Mouse (Mus musculus): ENCODE results near the gene Kansl1. TPM values are rescaled to one million over a fixed set of nuclear protein-coding genes. Genes with fewer than 3 reads are reported as not detected.

Kansl1 gene
- polyA plus RNA-seq, 1 experiment from 2014 or later = 18.3 TPM

DNA sequence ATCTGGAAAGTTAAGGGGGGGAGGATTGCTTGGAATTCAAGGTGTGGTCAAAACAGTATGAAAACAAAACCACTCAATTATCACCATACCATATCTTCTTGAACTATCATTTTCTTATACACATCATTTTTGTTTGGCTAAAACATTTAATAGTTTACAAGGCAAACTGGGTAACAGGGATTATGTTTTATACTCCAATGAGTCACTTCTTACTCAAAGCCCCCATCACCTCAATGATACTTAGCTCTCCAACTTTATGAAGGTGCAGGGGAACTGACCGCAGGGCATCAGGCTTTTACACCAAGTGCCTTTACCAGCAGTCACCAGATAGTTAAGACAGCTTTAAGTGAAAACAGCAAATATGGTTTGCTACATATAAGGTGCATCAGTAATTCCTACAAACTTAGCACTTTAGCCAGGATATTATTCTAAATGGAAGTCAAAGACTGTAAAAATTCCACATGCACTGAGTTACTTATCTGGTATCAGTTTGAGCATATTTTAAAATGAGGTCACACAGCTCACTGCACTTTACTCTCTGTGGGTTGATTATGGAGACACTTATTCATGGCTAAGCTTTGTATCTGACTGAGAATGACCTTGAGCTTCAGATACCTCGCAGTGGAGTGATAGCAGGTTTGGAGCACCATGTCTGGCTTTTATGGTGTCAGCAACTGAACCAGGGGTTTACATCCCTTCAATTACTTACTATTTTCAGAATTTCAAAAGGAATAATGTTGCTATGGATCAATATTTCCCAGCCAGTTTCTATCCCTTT is 104.6 kb downstream of the Kansl1 start:
- no peak for DNase-seq (ENCODE audit: low spot score)

DNA sequence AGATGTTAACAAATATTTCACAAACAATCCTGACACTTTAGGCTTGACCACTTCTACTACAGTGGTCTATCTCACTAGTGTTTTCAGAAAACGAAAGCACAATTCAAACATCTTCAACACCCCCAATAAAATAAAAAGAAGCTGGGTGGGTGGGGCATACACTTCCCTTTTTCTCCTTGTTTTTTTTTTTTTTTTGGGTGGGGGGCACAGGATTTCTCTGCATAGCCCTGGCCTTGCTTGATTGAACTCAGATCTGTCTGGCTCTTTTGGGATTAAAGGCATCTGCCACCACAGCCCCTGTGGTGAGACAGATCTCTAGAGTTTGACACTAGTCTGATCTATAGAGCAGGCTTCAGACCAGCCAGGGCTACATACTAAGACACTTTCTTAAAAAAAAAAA is 106.0 kb downstream of the Kansl1 start:
- DNase-seq (ENCODE audit: low spot score) = no peak

DNA sequence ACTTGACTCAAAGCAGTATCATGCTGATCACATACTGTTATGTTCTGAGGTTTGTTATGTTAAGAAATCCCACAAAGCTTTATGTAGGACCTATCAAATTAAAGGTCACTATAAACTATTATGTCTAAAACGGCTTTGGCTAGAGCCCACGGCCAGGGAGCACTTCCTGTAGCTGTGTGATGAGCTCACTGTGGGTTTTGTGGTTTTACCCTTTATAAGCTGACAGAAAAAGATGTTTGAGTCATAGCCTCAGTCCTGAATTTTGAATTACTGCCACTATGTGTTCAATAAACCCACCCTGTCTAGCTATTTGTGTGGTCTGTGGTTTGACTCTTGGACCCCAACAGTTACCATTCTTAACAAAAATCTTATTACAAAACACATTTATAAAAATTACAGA is 106.9 kb downstream of the Kansl1 start:
- peak; percentile 30 for DNase-seq (ENCODE audit: low spot score)

DNA sequence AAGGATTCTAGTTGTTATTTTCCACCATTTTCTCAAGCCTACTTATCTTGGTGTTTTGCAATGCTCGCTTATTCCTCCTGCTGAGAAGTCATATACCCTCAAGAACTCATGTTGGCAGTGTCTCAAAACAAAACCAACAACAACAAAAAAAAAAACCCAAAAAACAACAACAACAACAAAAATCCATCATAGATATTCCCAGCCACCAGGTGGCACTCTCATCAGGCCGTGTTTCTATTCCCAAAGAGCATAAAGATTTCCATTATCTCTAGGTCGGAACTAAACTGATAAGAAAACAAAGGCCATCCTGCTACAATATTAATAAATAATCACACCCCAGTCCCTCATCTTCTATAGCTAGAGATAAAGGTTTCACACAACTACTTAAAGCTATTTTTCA is 121.7 kb downstream of the Kansl1 start:
- DNase-seq (ENCODE audit: low spot score) = no peak

DNA sequence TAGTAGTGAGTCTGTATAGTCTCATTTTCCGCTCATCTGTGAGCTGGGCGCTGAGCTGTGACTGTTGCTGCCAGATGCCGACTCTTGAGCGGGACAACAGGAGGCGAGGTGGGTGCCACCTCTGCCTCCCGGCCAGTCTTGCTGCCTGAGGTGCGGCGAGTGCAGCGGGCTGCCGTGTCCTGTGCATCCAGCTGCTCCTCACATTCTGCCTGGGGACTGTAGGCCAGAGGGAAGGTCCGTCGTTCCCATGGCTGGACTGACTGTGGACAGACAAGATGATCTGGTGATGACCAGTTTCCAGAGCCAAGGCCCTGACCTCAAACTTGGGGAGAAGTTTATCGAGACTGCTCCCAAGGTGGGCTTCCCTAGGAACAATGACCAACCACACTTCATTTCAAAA is 133.7 kb downstream of the Kansl1 start:
- no peak for DNase-seq (ENCODE audit: low spot score)

DNA sequence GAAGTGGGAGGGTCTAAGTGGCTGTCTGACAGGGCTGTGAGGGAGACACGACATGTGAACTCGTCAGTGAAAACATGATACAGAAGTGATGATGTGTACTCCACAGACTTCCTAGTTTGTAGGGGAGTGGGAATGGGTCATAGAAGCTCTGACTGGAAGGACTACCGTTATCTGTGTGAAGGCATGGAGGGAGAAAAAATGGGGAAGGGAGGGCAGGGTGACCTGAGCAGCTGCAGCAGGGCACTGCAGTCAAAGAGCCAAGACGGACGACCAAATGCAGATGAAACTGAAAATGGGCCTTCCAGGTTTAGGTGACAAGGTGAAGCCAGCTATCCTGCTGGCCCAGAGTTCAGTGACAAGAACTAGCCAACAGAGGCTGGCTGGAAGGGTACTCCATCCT is 134.5 kb downstream of the Kansl1 start:
- DNase-seq (ENCODE audit: low spot score) = no peak

DNA sequence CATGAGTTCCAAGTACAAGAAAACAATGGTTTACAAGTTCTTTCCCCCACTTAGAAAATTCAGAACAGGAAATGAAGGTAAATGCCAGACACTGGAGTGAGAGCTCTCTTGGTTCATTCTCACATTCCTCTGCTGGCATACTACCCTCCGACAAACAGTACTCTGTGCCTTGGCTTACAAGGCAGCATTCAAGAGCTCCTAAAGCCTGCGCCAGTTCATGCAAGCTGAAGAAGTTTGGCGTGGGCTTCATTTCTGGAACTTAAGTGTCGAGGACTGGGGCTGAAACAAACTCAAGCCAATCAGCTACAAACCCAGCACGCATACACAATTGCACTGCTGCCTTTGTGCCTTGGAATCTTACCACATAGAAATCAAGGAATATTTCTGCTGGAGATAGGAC is 136.6 kb downstream of the Kansl1 start:
- DNase-seq (ENCODE audit: low spot score) = no peak

DNA sequence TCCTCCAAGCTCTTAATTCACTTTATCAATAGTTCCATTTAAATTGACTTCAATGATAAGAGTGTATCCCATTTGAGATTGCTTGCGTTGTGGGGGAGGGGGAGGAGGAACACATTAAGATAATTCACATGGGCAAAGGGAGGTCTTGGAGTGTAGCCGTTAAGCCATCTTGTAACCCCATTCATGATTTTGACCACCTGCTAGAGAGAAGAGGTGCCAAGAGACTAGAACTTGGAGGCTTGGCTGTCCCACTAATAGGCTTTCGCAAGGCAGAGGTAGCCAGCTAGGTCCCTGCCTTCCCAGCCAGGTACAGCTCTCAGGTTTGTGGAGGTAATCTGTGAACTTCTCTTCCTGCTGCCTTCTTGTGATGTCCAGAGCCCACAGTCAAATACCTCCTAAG is 137.5 kb downstream of the Kansl1 start:
- no peak for DNase-seq (ENCODE audit: low spot score)

DNA sequence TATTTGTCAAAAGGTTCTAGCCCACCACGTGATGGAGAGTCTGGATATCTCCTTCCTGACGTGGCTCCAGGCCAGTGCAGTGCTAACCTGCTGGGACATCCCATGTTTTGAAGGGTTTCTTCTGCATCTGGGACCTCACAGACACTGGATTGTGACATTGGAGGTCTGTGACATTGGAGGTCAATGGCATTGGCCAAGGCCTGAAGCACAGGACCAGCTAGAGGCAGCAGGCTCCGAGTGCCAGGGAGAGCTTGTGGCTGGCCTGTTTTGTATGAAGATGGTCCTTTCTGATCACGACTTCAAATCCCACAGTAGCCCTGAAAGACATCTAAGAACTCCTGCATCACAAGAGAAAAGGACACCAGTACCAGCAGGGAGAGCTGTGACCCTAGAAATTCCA is 138.5 kb downstream of the Kansl1 start:
- no peak for DNase-seq (ENCODE audit: low spot score)

DNA sequence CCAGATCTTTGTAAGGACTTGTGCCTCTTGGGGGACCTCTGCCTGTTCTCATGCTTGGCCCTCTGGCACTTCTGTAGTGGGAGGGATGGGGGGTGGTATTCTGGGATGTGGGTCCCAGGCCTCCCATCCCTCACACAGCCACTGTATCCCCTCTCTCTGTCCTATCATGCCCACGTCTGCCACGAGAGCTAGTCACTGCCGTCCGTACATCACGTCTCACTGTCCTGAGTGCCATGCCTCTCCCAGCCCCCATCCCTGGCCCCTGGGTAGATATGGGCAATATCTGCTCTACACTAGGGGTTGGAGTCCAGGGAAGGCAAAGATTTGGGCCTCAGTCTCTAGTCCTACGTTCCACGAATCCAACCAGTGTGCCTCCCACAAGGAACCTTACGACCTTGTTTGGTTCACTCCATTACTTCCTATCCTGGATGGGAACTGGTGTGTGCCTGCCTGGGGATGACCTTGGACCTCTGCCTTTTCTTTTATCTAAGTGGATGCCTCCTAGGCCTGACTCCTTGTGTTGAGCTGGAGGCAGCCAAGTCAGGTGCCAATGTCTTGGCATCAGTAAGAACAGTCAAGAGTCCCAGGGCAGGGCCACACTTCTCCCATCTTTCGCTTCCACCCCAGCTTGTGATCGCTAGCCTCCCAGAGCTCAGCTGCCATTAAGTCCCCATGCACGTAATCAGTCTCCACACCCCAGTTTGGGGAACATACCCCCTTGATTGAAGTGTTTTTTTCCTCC is 139.3 kb downstream of the Kansl1 start:
- DNase-seq (ENCODE audit: low spot score) = no peak

DNA sequence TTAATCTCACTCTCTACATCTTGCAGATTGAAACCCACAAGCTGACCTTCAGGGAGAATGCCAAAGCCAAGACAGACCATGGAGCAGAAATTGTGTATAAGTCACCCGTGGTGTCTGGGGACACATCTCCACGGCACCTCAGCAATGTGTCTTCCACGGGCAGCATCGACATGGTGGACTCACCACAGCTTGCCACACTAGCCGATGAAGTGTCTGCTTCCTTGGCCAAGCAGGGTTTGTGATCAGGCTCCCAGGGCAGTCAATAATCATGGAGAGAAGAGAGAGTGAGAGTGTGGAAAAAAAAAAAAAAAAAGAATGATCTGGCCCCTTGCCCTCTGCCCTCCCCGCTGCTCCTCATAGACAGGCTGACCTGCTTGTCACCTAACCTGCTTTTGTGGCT is 140.7 kb downstream of the Kansl1 start:
- DNase-seq (ENCODE audit: low spot score) = no peak

DNA sequence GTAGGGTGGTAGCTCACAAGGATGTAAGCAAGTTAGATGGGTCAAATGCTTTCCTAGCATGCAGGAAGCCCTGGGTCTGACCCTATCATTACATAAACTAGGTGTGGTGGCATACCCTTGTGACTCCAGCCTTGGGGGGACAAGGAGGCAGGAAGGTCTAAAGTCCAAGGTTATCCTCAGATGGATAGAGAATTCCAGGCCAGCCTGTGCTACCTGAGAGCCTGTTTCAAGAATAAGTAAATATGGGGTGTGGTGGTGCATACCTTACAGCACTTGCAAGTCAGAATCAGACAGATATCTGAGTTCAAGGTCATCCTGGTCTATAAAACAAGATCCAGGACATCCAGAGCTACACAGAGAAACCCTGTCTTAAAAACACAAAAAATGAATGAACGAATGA is 141.2 kb downstream of the Kansl1 start:
- DNase-seq (ENCODE audit: low spot score) = no peak

DNA sequence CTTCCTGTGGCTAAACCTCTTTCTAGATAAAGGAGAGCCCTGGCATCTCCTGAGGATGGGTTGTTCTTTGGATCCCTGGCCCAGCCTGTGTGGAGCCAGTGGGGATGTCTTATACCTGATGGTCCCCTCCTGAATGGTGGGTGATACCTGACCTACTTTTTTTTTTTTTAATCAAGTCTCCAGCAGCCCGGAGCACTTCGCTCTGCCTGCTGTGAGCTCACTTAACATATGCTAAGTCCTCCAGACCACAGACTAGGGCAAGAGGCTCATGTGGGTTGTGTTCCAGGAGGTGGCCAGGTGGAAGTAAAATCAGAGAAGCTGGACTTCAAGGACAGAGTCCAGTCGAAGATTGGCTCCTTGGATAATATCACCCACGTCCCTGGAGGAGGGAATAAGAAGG is 146.5 kb downstream of the Kansl1 start:
- DNase-seq (ENCODE audit: low spot score) = no peak

DNA sequence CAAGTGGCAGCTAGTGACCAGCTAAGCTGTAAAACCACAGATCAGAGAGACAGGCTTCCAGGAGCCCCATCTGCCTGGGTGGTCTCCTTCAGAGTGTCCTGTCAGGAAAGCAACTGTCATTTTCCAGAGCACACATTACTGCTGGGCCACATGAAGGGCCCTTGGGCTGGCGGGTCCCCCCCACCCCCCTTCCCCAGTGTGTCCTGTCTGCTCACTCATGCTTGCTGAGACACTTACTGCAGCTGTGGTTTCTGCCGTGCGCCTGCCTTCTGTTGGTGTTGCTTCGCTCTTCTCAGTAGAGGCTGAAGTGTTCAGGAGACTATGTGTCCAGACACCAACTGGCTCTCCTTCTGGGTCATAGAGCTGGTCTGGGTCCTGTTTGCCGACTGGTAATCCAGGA is 148.2 kb downstream of the Kansl1 start:
- peak; percentile 15 for DNase-seq (ENCODE audit: low spot score)

DNA sequence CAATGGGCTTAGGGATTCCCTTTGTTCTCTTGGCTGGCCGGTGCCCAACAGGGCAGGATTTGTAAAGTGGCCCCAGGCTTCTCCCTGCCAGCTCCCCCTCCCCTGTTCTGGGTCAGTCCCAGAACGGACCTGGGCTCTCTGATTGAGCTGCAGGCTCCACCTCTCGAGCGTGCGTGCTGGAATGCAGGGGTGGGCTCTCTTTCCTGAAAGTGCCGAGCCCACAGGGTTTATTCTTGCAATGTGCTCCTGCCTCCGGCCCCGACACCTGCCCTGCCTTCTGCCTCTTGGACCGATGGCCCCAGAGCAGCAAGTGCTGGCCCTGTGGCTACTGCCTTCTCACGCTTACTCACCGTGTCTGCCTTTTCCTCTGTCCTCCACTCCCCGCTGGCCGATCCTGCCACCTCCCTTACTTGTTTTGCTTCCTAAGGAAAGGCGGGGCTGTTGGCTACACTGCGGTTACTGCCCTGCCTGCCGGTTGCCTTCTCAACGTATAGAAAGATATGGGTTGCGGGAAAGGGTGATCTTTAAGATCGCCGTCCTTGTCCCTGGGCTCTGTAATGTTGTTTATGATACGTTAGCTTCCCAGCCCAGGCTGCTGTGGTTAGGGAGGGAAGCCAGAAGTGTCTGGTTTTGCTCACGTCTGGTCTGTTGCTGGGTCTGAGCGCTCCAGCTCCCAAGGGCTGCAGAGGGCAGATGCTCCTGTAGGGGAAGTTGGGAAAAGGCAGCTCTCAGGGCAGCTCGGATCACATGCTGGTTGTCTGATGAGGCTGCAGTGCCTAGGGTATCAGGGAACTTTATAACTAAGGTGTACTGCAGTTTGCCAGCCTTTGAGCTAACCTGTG is 149.5 kb downstream of the Kansl1 start:
- no peak for DNase-seq (ENCODE audit: low spot score)

DNA sequence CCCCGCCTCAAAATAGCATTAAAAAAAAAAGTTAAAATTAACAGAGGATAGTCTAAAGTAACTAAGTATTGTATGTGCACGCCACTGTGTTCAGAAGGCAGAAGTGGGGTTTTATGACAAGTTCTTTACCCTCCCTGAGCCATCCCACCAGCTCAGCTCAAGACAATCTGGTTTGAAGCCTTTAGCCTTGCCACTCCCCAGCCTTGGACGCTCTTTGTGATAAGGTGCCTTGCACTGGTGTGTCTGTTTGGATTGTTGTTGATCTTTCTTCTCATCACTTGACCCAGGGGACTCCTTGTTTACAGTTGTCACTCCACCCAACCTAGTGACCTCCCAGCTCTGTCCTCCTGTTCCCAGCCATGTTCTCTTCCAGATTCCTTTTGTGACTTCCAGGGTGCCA is 151.0 kb downstream of the Kansl1 start:
- no peak for DNase-seq (ENCODE audit: low spot score)

DNA sequence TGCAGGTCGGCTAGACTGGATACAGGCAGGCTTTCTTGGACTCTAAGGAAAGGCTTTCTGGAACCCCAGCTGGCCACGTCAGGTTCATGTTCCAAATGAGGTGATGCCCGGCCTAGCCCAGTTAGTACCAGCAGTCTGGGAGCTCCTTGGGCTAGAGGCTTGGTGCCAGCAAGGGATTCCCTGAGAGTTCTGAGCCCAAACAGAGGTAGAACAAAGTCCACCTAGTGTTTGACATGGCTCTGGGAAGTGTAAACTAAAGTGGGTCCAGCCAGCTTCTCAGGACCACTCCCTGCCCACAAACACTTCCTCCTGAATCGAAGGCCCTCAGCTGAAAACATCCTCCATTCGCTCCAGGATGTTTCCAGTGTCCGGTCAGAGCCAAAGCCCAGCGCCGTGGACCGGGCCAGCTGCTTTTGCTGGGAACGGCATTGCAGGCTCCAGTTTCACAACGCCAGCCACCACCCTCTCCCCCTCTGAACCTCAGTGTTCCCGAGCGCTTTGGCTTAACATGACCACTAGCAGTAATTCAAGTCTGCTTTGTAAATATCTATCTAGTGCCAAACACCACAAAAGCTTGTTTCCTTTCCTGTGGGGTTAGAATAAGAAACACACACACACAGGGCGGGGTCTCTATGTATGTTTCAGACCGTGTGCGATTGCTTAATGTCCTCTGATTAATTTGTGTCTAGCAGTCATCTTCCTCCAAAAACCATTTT is 151.8 kb downstream of the Kansl1 start:
- no peak for DNase-seq (ENCODE audit: low spot score)

DNA sequence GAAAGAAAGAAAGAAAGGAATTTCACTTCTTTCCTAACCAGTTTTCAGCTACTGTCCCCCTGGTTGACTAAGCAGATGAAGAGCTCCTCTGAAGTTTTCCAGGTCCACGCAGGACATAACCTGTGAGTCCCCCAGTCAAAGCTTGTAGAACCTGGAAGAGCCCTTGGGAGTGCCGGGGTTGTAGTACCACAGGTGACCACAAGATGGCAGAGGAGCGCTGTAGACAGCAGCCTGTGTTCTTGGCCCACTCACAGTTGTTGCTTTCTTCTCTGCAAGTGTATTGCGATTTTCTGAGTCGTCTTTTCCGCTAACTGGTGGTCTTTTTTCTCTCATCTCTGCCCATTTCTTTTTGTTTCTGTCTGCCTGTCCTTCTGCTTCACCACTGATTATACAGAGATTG is 153.0 kb downstream of the Kansl1 start:
- DNase-seq (ENCODE audit: low spot score) = peak; percentile 87

DNA sequence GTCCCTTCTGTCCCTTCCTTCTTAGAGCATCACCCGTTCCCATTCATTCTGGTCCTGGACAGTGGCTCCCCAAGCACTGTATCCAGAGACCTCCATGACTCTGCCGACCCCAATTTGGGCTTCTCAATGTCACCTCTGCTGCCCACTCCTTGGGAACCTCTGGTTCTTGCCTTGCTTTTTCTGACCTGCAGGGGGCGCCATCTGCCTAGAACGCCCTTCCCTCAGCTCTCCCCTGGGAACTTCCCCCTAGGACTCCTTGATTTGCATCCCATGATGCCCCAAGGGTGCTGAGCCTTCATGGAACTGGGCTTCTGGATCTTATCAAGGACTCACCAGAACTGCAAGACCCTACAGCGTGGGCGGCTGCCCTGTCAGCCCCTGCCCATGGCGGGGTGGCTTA is 157.0 kb downstream of the Kansl1 start:
- DNase-seq (ENCODE audit: low spot score) = no peak

DNA sequence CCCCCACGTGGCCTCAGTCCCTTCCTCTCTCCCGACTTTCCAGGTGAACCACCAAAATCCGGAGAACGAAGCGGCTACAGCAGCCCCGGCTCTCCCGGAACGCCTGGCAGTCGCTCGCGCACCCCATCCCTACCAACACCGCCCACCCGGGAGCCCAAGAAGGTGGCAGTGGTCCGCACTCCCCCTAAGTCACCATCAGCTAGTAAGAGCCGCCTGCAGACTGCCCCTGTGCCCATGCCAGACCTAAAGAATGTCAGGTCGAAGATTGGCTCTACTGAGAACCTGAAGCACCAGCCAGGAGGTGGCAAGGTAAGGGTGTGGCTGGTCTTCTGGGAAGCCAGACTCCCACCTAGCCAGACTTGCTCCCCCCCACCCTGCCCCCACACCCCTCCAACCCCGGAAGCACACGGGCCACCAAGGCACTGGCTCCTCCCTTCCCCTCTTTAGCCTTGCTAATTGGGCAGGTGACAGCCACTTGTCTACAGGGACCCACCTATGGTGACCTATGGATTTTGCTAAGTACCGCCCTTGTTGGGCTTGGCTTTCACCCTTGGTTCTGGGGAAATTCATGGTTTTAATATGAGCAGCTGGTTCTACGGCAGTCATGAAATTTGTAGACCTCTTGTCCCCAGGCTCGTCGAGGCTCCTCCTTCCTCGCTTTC is 158.3 kb downstream of the Kansl1 start:
- peak; percentile 21 for DNase-seq (ENCODE audit: low spot score)
